Mouse (Mus musculus) kidney, postnatal 25 days (tissue): ENCODE measurements at regions not wholly inside any gene's neighbourhood (a gene's known extent, or its start where the extent isn't known, plus 50 kb on each side); places are given as distances from the start of the nearest gene placed in this dataset.
A peak's percentile ranks its signal among the peaks of the same experiment; 100 is the strongest.
"Not testable (repeated sequence)": the region's sequence is repeated elsewhere in the genome, so short reads cannot be mapped to it uniquely, and the experiment has no call there.

Experiments used
- DNase-seq, 2 experiments: peaks; one replicate each; pipeline ENCODE4 v3.0.0; 2021; ENCODE audit warnings: mixed read lengths in 2 of 2

- DNase-seq: no peak
These were observed 1451.1 kb upstream of the Pcdh20 start for GRCm38 (mm10) chr14:89922316-89922715.

- not testable (repeated sequence) for DNase-seq
These were observed 1449.4 kb upstream of the Pcdh20 start for GRCm38 (mm10) chr14:89920586-89920985.

GRCm38 (mm10) chr14:89898701-89899227 lies 1427.6 kb upstream of the Pcdh20 start:
- DNase-seq: not testable (repeated sequence)

- not testable (repeated sequence) for DNase-seq
These were observed 1426.9 kb upstream of the Pcdh20 start for GRCm38 (mm10) chr14:89898135-89898534.

GRCm38 (mm10) chr14:89896891-89897290 lies 1425.7 kb upstream of the Pcdh20 start:
- DNase-seq: peak in 1 of 2 experiments; percentile 38
